Mouse (Mus musculus) frontal cortex, postnatal 36 days (tissue): ENCODE measurements around the gene Olfr885.

Experiments used
- DNase-seq, 2 experiments: peaks; one replicate each; pipeline ENCODE4 v3.0.0; 2022; ENCODE audit warnings: low spot score in 2 of 2

The Olfr885 gene

GRCm38 (mm10) chr9:38061022-38061421 is at the start of gene Olfr885:
TSS of gene Olfr885 (plus strand) at chr9:38061322.
- DNase-seq = no peak

- DNase-seq = no peak
Observed at GRCm38 (mm10) chr9:38025508-38025907, 35.6 kb upstream of the Olfr885 start, which contains the start of gene Olfr883. TSS of gene Olfr883 (plus strand) at chr9:38025808.

- DNase-seq = no peak
Observed at GRCm38 (mm10) chr9:38046255-38046654, 14.9 kb upstream of the Olfr885 start, which contains the start of gene Olfr884. TSS of gene Olfr884 (plus strand) at chr9:38046555.

- DNase-seq = no peak
Observed at GRCm38 (mm10) chr9:38083772-38084171, 22.6 kb downstream of the Olfr885 start, which contains the start of gene Olfr887. TSS of gene Olfr887 (plus strand) at chr9:38084072.

GRCm38 (mm10) chr9:38107828-38108227 is 46.7 kb downstream of the Olfr885 start, which contains the start of gene Olfr888:
TSS of gene Olfr888 (plus strand) at chr9:38108128.
- no peak for DNase-seq
